Mouse (Mus musculus): ENCODE data around the gene Maats1. TPM values are rescaled to one million over a fixed set of nuclear protein-coding genes. Genes with fewer than 3 reads are reported as not detected.
A peak's percentile ranks its signal among the peaks of the same experiment; 100 is the strongest.

Gene Maats1
- polyA plus RNA-seq, 1 experiment from 2014 or later: 0.61 TPM

- no peaks in the 10 kb centered on the region for H3K27me3 ChIP-seq
- no peak overlapping the region for H3K4me2 ChIP-seq
- WGBS: 91% methylated on average over 6 of the region's 6 CpGs
- H3K9ac ChIP-seq: no peak overlapping the region
- 0 out of 2 replicates have a peak, but pooled peaks cover 6% of the 10 kb centered on the region for H3K36me3 ChIP-seq (ENCODE audit: poor library complexity, severe bottlenecking)
- no peaks in the 10 kb centered on the region for H3K9me3 ChIP-seq (replicated peaks)
- ATAC-seq: no peak
- H3K27ac ChIP-seq: no peak overlapping the region
- peaks cover 4% of the 10 kb centered on the region; the same call in 1 of the 2 replicates for H3K4me1 ChIP-seq
- H3K4me3 ChIP-seq: no peak overlapping the region
These were observed 16.4 kb upstream of the Maats1 start for GRCm38 (mm10) chr16:38358256-38358812.

- no peak overlapping the region for H3K9ac ChIP-seq
- WGBS: 97% methylated on average over 5 of the region's 5 CpGs
- no peak for ATAC-seq
- no peak overlapping the region for H3K4me2 ChIP-seq
- no peaks in the 10 kb centered on the region for H3K4me1 ChIP-seq
- H3K36me3 ChIP-seq (ENCODE audit: poor library complexity, severe bottlenecking): peaks cover 33% of the 10 kb centered on the region
- H3K27me3 ChIP-seq: no peaks in the 10 kb centered on the region
- H3K9me3 ChIP-seq (replicated peaks): no peaks in the 10 kb centered on the region
- no peak overlapping the region for H3K4me3 ChIP-seq
- no peak overlapping the region for H3K27ac ChIP-seq
These were observed 12.4 kb upstream of the Maats1 start for GRCm38 (mm10) chr16:38354185-38354913.

- Histone ChIP-seq H3K36me3 (ENCODE audit: poor library complexity, severe bottlenecking) (peaks cover 38% of the 10 kb centered on the region), H3K4me2 (no peak overlapping the region), H3K9me3 (replicated peaks) (no peaks in the 10 kb centered on the region), H3K27ac (no peak overlapping the region), H3K4me1 (no peaks in the 10 kb centered on the region), H3K9ac (no peak overlapping the region), H3K27me3 (no peaks in the 10 kb centered on the region), H3K4me3 (no peak overlapping the region)
- no peak for ATAC-seq
- WGBS: 97% methylated on average over 2 of the region's 2 CpGs
These were observed 11.7 kb upstream of the Maats1 start for GRCm38 (mm10) chr16:38353642-38354041.

DNA sequence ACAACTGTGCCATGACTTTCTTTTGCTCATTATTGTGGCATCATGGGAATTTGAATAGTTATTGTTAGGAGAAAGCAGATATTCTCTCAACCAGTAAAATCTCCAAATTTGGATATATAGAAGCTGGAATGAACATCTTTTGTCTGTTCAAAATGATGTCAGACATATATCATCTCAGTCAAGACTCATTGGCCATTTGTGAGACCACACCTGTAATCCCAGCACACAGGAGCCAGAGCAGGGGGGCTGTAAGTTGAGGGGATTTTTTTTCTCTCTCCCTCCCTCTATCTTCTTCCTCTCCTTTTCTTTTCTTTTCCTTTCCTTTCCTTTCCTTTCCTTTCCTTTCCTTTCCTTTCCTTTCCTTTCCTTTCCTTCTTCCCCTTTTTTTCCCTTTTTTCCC lies 10.9 kb upstream of the Maats1 start:
- no peak for ATAC-seq
- H3K9ac ChIP-seq: no peak overlapping the region
- H3K27me3 ChIP-seq: no peaks in the 10 kb centered on the region
- no peak overlapping the region for H3K27ac ChIP-seq
- peaks cover 6% of the 10 kb centered on the region for H3K4me1 ChIP-seq
- H3K9me3 ChIP-seq (replicated peaks): no peaks in the 10 kb centered on the region
- no peak overlapping the region for H3K4me3 ChIP-seq
- H3K4me2 ChIP-seq: no peak overlapping the region
- peaks cover 38% of the 10 kb centered on the region for H3K36me3 ChIP-seq (ENCODE audit: poor library complexity, severe bottlenecking)

- Histone ChIP-seq H3K9ac (no peak overlapping the region), H3K9me3 (replicated peaks) (no peaks in the 10 kb centered on the region), H3K4me3 (no peak overlapping the region), H3K4me2 (no peak overlapping the region), H3K36me3 (ENCODE audit: poor library complexity, severe bottlenecking) (peaks cover 38% of the 10 kb centered on the region), H3K27me3 (no peaks in the 10 kb centered on the region), H3K27ac (no peak overlapping the region), H3K4me1 (peaks cover 10% of the 10 kb centered on the region)
- 89% methylated on average over 7 of the region's 7 CpGs for WGBS
- ATAC-seq: no peak
These were observed 10.1 kb upstream of the Maats1 start for GRCm38 (mm10) chr16:38352031-38352430.

GRCm38 (mm10) chr16:38350939-38351338 lies 9.0 kb upstream of the Maats1 start:
- Histone ChIP-seq H3K9me3 (replicated peaks) (no peaks in the 10 kb centered on the region), H3K4me2 (no peak overlapping the region), H3K27me3 (no peaks in the 10 kb centered on the region), H3K27ac (no peak overlapping the region), H3K9ac (no peak overlapping the region), H3K36me3 (ENCODE audit: poor library complexity, severe bottlenecking) (peaks cover 35% of the 10 kb centered on the region), H3K4me3 (no peak overlapping the region), H3K4me1 (peaks cover 10% of the 10 kb centered on the region)
- ATAC-seq: no peak
- WGBS: 87% methylated on average over 6 of the region's 6 CpGs

- Histone ChIP-seq H3K4me3 (no peak overlapping the region), H3K4me2 (no peak overlapping the region), H3K27ac (no peak overlapping the region), H3K27me3 (no peaks in the 10 kb centered on the region), H3K9me3 (replicated peaks) (no peaks in the 10 kb centered on the region), H3K9ac (no peak overlapping the region), H3K4me1 (peaks cover 10% of the 10 kb centered on the region), H3K36me3 (ENCODE audit: poor library complexity, severe bottlenecking) (peaks cover 35% of the 10 kb centered on the region)
- 92% methylated on average over 7 of the region's 7 CpGs for whole genome bisulfite sequencing
- ATAC-seq: no peak
These were observed 8.5 kb upstream of the Maats1 start for GRCm38 (mm10) chr16:38350361-38350855.

DNA sequence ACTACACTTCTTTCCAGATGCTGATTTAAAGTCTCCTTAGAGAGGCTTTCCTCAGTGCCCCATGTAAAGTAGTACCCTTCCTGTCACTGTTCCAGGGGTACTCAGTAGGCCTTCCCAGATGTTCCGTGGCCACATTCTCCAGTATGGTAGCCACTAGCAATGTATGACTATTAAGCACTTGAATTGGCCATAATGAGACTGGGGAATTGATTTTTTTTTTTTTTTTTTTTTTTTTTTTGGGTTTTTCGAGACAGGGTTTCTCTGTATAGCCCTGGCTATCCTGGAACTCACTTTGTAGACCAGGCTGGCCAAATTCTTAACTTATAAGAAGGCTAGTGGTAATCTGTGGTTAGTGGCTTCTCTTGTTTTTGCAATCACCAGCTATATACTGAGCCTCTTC lies 7.9 kb upstream of the Maats1 start:
- Histone ChIP-seq H3K9me3 (replicated peaks) (no peaks in the 10 kb centered on the region), H3K36me3 (ENCODE audit: poor library complexity, severe bottlenecking) (peaks cover 35% of the 10 kb centered on the region), H3K27ac (no peak overlapping the region), H3K4me3 (no peak overlapping the region), H3K27me3 (no peaks in the 10 kb centered on the region), H3K9ac (no peak overlapping the region), H3K4me2 (no peak overlapping the region), H3K4me1 (peaks cover 10% of the 10 kb centered on the region)
- 91% methylated on average over 2 of the region's 2 CpGs for WGBS
- no peak for ATAC-seq

GRCm38 (mm10) chr16:38348217-38348761 lies 6.3 kb upstream of the Maats1 start:
- Histone ChIP-seq H3K36me3 (ENCODE audit: poor library complexity, severe bottlenecking) (peaks cover 32% of the 10 kb centered on the region), H3K9ac (no peak overlapping the region), H3K4me1 (peaks cover 10% of the 10 kb centered on the region), H3K4me3 (no peak overlapping the region), H3K27me3 (no peaks in the 10 kb centered on the region), H3K9me3 (replicated peaks) (no peaks in the 10 kb centered on the region), H3K27ac (no peak overlapping the region), H3K4me2 (no peak overlapping the region)
- ATAC-seq: no peak
- WGBS: 92% methylated on average over 9 of the region's 9 CpGs

DNA sequence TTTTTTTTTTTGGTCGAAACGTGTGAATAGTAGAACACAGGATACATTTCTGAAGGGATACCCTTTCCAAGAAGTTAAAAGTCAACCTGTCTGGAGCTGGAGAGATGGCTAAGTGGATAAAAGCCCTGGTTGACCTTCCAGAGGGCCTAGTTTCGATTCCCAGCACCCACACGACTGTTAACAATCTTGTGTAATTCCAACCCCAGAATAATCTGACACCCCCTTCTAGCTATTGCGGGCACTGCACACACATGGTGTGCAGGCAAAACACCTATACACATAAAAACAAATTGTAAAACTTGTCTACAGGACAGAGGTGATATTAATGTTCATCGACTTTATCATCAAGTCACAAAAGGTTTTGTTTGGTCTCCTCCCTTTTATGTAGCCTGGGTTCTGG lies 5.6 kb upstream of the Maats1 start:
- 63% methylated on average over 6 of the region's 6 CpGs for WGBS
- Histone ChIP-seq H3K36me3 (ENCODE audit: poor library complexity, severe bottlenecking) (peaks cover 32% of the 10 kb centered on the region), H3K27me3 (no peaks in the 10 kb centered on the region), H3K4me2 (peak overlapping the region; percentile 75), H3K27ac (no peak overlapping the region), H3K4me1 (peaks cover 10% of the 10 kb centered on the region), H3K9ac (peak overlapping the region; percentile 90), H3K4me3 (peak overlapping the region; percentile 94), H3K9me3 (replicated peaks) (no peaks in the 10 kb centered on the region)
- ATAC-seq: no peak

DNA sequence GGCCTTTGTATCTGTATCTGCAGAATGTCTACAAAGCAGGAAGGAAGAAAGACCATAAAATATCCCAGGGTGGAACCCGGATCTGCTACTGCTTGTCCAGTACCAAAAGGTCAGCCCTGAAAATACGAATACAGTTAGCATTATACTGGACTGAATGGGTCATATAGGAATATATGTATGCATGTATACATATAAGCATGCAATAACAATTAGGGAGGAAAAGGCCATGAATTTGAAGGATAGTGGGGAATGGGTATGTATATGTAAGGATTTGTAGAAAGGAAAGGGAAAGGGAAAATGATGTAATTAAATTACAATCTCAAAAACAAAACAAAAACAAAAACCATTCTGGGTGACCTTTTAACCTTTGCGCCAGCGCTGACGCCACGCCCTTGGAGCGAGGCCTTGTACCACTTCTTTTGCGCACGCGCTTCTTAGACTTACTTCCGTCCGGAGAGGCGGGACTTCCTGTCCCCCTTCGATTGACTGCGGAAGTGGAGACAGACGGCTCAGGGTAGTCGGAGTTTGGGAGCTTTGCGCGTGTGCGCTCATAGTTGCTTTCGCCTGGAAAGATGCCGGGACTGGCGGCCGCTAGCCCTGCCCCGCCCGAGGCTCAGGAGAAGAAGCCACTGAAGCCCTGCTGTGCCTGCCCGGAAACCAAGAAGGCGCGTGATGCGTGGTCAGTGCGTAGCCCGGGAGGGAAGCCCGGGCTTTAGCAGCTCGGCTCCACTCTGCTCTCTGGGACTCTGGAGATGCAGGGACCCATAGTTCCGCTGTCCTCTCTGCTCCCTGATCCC lies 4.8 kb upstream of the Maats1 start, which contains the start of the genes Cox17 and Gm21987:
TSS of gene Cox17 (plus strand) at position 463 of the 797 bp plus-strand sequence.
TSS of gene Gm21987 (plus strand) at position 512 of the 797 bp plus-strand sequence.
- 3% methylated on average over 35 of the region's 35 CpGs for WGBS
- Histone ChIP-seq H3K9me3 (replicated peaks) (no peaks in the 10 kb centered on the region), H3K4me3 (peak within 1 kb of the TSS; percentile 94), H3K27ac (peak within 1 kb of the TSS; percentile 86), H3K4me1 (peaks cover 14% of the 10 kb centered on the region), H3K27me3 (no peaks in the 10 kb centered on the region), H3K4me2 (peak within 1 kb of the TSS; percentile 75), H3K36me3 (ENCODE audit: poor library complexity, severe bottlenecking) (peaks cover 27% of the 10 kb centered on the region), H3K9ac (peak within 1 kb of the TSS; percentile 90)
- peak; percentile 98 for ATAC-seq

All from forebrain, embryonic 13.5 days (tissue).